Mouse (Mus musculus): ENCODE measurements at regions not wholly inside any gene's neighbourhood (a gene's known extent, or its start where the extent isn't known, plus 50 kb on each side); places are given as distances from the start of the nearest gene placed in this dataset.
A peak's percentile ranks its signal among the peaks of the same experiment; 100 is the strongest.

GRCm38 (mm10) chr2:71634471-71634870, 87.9 kb upstream of the Dlx2 start:
- intact Hi-C loops (cut with DNase I), result no loop called here
- DNase-seq (ENCODE audit: extremely low spot score in 1 of 2, low spot score in 2 of 2), result no peak

- intact Hi-C loops (cut with DNase I), result no loop called here
- no peak for DNase-seq (ENCODE audit: extremely low spot score in 1 of 2, low spot score in 2 of 2)
Measured at GRCm38 (mm10) chr2:71636134-71636533, 89.6 kb upstream of the Dlx2 start.

- intact Hi-C loops (cut with DNase I), result no loop called here
- peak in 1 of 2 experiments; percentile 37 for DNase-seq (ENCODE audit: extremely low spot score in 1 of 2, low spot score in 2 of 2)
Measured at GRCm38 (mm10) chr2:71636590-71636989, 90.0 kb upstream of the Dlx2 start.

- DNase-seq (ENCODE audit: extremely low spot score in 1 of 2, low spot score in 2 of 2), result no peak
- intact Hi-C loops (cut with DNase I), result no loop called here
Measured at GRCm38 (mm10) chr2:71640251-71640650, 93.7 kb upstream of the Dlx2 start.

- intact Hi-C loops (cut with DNase I), result no loop called here
- DNase-seq (ENCODE audit: extremely low spot score in 1 of 2, low spot score in 2 of 2), result peak in 1 of 2 experiments; percentile 58
Measured at GRCm38 (mm10) chr2:71644038-71644470, 97.5 kb upstream of the Dlx2 start.

GRCm38 (mm10) chr2:71647914-71648497, 97.4 kb upstream of the Itga6 start:
- intact Hi-C loops (cut with DNase I), result no loop called here
- no peak for DNase-seq (ENCODE audit: extremely low spot score in 1 of 2, low spot score in 2 of 2)

- no peak for DNase-seq (ENCODE audit: extremely low spot score in 1 of 2, low spot score in 2 of 2)
- intact Hi-C loops (cut with DNase I), result no loop called here
Measured at GRCm38 (mm10) chr2:71651662-71652061, 93.8 kb upstream of the Itga6 start.

GRCm38 (mm10) chr2:71652261-71652801, 93.1 kb upstream of the Itga6 start:
- peak; percentile 24 to 55 for DNase-seq (ENCODE audit: extremely low spot score in 1 of 2, low spot score in 2 of 2)
- intact Hi-C loops (cut with DNase I), result no loop called here

- DNase-seq (ENCODE audit: extremely low spot score in 1 of 2, low spot score in 2 of 2), result no peak
- intact Hi-C loops (cut with DNase I), result no loop called here
Measured at GRCm38 (mm10) chr2:71654817-71655503, 90.5 kb upstream of the Itga6 start.

GRCm38 (mm10) chr2:71655504-71656390, 89.7 kb upstream of the Itga6 start:
- intact Hi-C loops (cut with DNase I), result no loop called here
- DNase-seq (ENCODE audit: extremely low spot score in 1 of 2, low spot score in 2 of 2), result peak in 1 of 2 experiments; percentile 71

- DNase-seq (ENCODE audit: extremely low spot score in 1 of 2, low spot score in 2 of 2), result no peak
- intact Hi-C loops (cut with DNase I), result no loop called here
Measured at GRCm38 (mm10) chr2:71656611-71657244, 88.7 kb upstream of the Itga6 start.

GRCm38 (mm10) chr2:71661438-71661837, 84.0 kb upstream of the Itga6 start:
- intact Hi-C loops (cut with DNase I), result no loop called here
- no peak for DNase-seq (ENCODE audit: extremely low spot score in 1 of 2, low spot score in 2 of 2)

- intact Hi-C loops (cut with DNase I), result no loop called here
Measured at GRCm38 (mm10) chr2:71661986-71662385, 83.4 kb upstream of the Itga6 start.

GRCm38 (mm10) chr2:71663453-71663852, 82.0 kb upstream of the Itga6 start:
- no peak for DNase-seq (ENCODE audit: extremely low spot score in 1 of 2, low spot score in 2 of 2)
- intact Hi-C loops (cut with DNase I), result no loop called here

More at GRCm38 (mm10) chr2:71661986-71662385, 83.4 kb upstream of the Itga6 start:
- DNase-seq (ENCODE audit: extremely low spot score in 1 of 2, low spot score in 2 of 2), result no peak

- intact Hi-C loops (cut with DNase I), result no loop called here
- DNase-seq (ENCODE audit: extremely low spot score in 1 of 2, low spot score in 2 of 2), result no peak
Measured at GRCm38 (mm10) chr2:71666927-71667326, 78.5 kb upstream of the Itga6 start.

GRCm38 (mm10) chr2:71667746-71668145, 77.7 kb upstream of the Itga6 start:
- intact Hi-C loops (cut with DNase I), result no loop called here
- peak; percentile 20 to 25 for DNase-seq (ENCODE audit: extremely low spot score in 1 of 2, low spot score in 2 of 2)

GRCm38 (mm10) chr2:71670228-71670790, 75.1 kb upstream of the Itga6 start:
- DNase-seq (ENCODE audit: extremely low spot score in 1 of 2, low spot score in 2 of 2), result no peak
- intact Hi-C loops (cut with DNase I), result no loop called here

GRCm38 (mm10) chr2:71670882-71671281, 74.5 kb upstream of the Itga6 start:
- intact Hi-C loops (cut with DNase I), result no loop called here
- no peak for DNase-seq (ENCODE audit: extremely low spot score in 1 of 2, low spot score in 2 of 2)

All from left cerebral cortex, postnatal 10 days (tissue).